Mouse (Mus musculus): ENCODE data around the gene Strc. TPM values are rescaled to one million over a fixed set of nuclear protein-coding genes. Genes with fewer than 3 reads are reported as not detected.

Gene Strc
- polyA plus RNA-seq, 1 experiment from 2014 or later: not detected

- Histone ChIP-seq H3K9ac (replicated peaks) (peak within 1 kb of the TSS; percentile 80), H3K4me1 (peaks cover 36% of the 10 kb centered on the region), H3K4me2 (peak within 1 kb of the TSS; percentile 75), H3K9me3 (replicated peaks) (no peaks in the 10 kb centered on the region), H3K27me3 (replicated peaks) (peaks cover 18% of the 10 kb centered on the region; the same call in 1 of the 2 replicates), H3K27ac (replicated peaks) (peak within 1 kb of the TSS; percentile 93), H3K36me3 (peaks cover 2% of the 10 kb centered on the region; the same call in 1 of the 2 replicates), H3K4me3 (replicated peaks) (peak within 1 kb of the TSS; percentile 69)
- peak; percentile 92 for ATAC-seq (ENCODE audit: low FRiP score)
- WGBS: 1% methylated on average over 55 of the region's 58 CpGs
Measured at GRCm38 (mm10) chr2:121354820-121355592, 32.0 kb downstream of the Strc start, which contains the start of gene Ppip5k1. Gene Ppip5k1 (minus strand): TSS chr2:121355396.

DNA sequence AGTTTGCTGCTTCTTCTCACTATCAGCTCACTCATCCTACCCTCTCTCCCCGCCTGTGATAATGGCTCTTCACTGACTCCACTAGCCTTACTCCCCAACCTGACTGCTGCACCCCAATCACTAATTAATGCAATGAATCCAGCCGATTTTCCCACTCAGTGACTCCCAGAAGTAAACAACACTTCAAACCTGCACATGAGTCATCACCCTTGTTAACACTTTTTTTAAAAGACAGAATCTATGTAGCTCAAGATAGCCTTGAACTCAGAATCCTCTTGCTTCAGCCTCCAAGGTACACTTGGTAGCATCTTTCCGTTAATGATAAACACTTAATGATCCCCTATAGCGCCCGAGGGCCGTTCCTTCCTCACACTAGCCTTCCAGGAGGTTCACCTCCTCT, 32.6 kb downstream of the Strc start:
- Histone ChIP-seq H3K9ac (replicated peaks) (peak overlapping the region; percentile 80), H3K4me3 (replicated peaks) (peak overlapping the region; percentile 69), H3K27me3 (replicated peaks) (peaks cover 13% of the 10 kb centered on the region; the same call in 1 of the 2 replicates), H3K9me3 (replicated peaks) (no peaks in the 10 kb centered on the region), H3K4me2 (peak overlapping the region; percentile 75), H3K36me3 (peaks cover 7% of the 10 kb centered on the region; the same call in 1 of the 2 replicates), H3K27ac (replicated peaks) (peak overlapping the region; percentile 93), H3K4me1 (peaks cover 31% of the 10 kb centered on the region)
- 4% methylated on average over 6 of the region's 6 CpGs for WGBS
- ATAC-seq (ENCODE audit: low FRiP score): no peak

DNA sequence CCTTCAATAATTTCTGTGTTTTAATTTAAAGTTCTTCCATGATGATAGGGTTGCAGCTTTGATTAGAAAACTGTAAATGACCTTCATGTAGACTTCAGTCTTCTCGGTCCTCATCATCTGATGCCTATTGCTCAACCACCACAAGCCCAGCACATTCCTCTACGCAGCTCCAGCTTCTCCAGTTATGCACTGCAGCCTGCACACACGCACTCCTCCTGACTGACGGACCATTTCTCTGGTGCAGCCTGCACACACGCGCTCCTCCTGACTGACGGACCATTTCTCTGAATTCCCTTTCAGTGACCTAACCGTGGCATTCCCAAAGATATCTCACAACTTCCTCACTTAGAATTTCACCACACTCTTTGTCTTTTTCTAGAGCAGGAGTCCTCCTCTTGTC, 33.8 kb downstream of the Strc start:
- Histone ChIP-seq H3K9ac (replicated peaks) (no peak overlapping the region), H3K27me3 (replicated peaks) (peaks cover 11% of the 10 kb centered on the region; the same call in 1 of the 2 replicates), H3K4me2 (no peak overlapping the region), H3K27ac (replicated peaks) (no peak overlapping the region), H3K4me1 (peaks cover 23% of the 10 kb centered on the region), H3K9me3 (replicated peaks) (no peaks in the 10 kb centered on the region), H3K4me3 (replicated peaks) (no peak overlapping the region), H3K36me3 (peaks cover 13% of the 10 kb centered on the region)
- no peak for ATAC-seq (ENCODE audit: low FRiP score)
- WGBS: 81% methylated on average over 8 of the region's 8 CpGs

DNA sequence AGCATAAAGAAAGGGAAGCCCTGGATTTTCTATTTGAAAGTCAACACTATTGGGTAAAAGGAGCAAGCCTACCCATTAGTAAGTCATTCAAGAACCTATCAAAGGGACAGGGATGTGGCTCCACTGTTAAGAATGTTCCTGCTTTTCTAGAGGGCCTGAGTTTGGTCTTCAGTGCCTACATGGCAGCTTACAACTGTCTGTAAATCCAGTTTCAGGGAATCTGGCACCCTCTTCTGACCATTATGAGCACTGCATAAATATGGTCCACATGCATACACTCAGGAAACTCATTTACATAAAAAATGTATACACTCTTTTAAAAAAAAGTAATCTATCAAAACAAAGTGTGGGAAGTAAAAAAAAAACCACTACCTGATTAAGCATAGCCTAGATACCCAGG, 47.9 kb downstream of the Strc start:
- Histone ChIP-seq H3K27ac (replicated peaks) (no peak overlapping the region), H3K27me3 (replicated peaks) (no peaks in the 10 kb centered on the region), H3K4me1 (no peaks in the 10 kb centered on the region), H3K9ac (replicated peaks) (no peak overlapping the region), H3K4me2 (no peak overlapping the region), H3K4me3 (replicated peaks) (no peak overlapping the region), H3K9me3 (replicated peaks) (no peaks in the 10 kb centered on the region), H3K36me3 (peaks cover 53% of the 10 kb centered on the region)
- ATAC-seq (ENCODE audit: low FRiP score): no peak

GRCm38 (mm10) chr2:121329492-121329891, 57.5 kb downstream of the Strc start:
- Histone ChIP-seq H3K27me3 (replicated peaks) (no peaks in the 10 kb centered on the region), H3K36me3 (peaks cover 57% of the 10 kb centered on the region), H3K27ac (replicated peaks) (no peak overlapping the region), H3K9ac (replicated peaks) (no peak overlapping the region), H3K9me3 (replicated peaks) (no peaks in the 10 kb centered on the region), H3K4me3 (replicated peaks) (no peak overlapping the region), H3K4me1 (no peaks in the 10 kb centered on the region), H3K4me2 (no peak overlapping the region)
- WGBS: 92% methylated on average over 2 of the region's 2 CpGs
- ATAC-seq (ENCODE audit: low FRiP score): no peak

DNA sequence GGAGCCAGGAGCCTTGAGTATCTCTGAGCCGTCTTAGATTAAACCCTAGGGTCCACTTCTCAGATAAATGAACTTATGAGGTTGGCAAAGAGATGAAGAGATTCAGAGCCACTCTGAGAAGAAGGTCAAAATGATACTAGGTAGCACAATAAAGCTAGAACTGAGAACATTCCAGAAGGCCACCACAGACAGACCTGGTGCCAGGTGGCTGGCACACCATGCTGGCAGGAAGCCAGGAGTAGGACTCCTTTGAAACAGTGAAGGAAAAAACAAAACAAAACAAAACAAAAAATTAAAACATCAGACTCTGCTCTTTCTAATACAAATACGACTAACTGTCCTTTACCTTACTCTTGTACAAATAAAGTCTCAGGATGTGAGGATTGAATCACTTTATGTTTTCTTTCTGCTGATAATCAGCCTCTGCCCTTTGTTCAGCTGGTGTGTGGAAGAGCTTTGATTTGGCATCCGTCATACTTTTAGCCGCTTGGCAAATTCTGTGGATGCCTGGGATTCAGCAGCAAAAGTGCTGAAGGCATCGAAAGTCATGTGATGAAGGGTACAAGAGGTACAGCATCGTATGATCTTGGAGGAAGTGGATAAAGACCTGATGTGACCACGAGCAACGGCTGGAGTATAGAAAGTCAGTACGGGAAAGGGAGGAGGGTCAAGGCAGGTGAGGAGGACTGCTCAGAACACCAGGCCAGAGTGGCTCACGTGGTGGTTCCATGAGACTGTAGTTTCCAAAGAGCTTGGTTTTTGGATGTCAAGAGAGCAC, 63.1 kb downstream of the Strc start:
- Histone ChIP-seq H3K4me2 (no peak overlapping the region), H3K36me3 (peaks cover 39% of the 10 kb centered on the region), H3K4me3 (replicated peaks) (no peak overlapping the region), H3K9me3 (replicated peaks) (no peaks in the 10 kb centered on the region), H3K27ac (replicated peaks) (no peak overlapping the region), H3K9ac (replicated peaks) (no peak overlapping the region), H3K4me1 (no peaks in the 10 kb centered on the region), H3K27me3 (replicated peaks) (no peaks in the 10 kb centered on the region)
- 88% methylated on average over 10 of the region's 10 CpGs for WGBS
- no peak for ATAC-seq (ENCODE audit: low FRiP score)

DNA sequence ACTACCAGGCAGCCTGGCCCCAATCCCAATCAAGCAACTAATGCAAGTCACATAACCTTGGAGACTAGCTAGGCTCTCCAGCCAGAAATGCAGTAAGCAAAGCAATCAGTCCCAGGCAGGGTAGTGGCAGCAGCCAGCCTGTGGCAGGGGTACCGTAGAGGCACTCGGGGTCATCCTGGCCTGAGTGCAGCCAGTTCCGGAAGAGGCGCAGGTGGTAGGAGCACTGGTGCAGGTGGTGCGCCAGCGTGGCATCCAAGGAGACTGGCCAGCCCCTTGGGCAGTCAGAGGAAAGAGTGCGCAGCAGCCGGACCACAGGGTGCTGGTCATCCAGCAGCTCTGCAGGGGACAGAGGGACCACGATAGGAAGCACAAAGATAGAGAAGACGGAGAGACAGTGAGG, 63.9 kb downstream of the Strc start:
- no peak overlapping the region for H3K9ac ChIP-seq (replicated peaks)
- H3K27me3 ChIP-seq (replicated peaks): no peaks in the 10 kb centered on the region
- H3K4me1 ChIP-seq: no peaks in the 10 kb centered on the region
- no peaks in the 10 kb centered on the region for H3K9me3 ChIP-seq (replicated peaks)
- no peak for ATAC-seq (ENCODE audit: low FRiP score)
- H3K4me2 ChIP-seq: no peak overlapping the region
- 92% methylated on average over 10 of the region's 10 CpGs for WGBS
- peaks cover 42% of the 10 kb centered on the region for H3K36me3 ChIP-seq
- no peak overlapping the region for H3K27ac ChIP-seq (replicated peaks)
- no peak overlapping the region for H3K4me3 ChIP-seq (replicated peaks)

GRCm38 (mm10) chr2:121316278-121316677, 70.7 kb downstream of the Strc start:
- Histone ChIP-seq H3K36me3 (peaks cover 25% of the 10 kb centered on the region), H3K9ac (replicated peaks) (no peak overlapping the region), H3K4me2 (no peak overlapping the region), H3K9me3 (replicated peaks) (no peaks in the 10 kb centered on the region), H3K4me1 (no peaks in the 10 kb centered on the region), H3K4me3 (replicated peaks) (no peak overlapping the region), H3K27ac (replicated peaks) (no peak overlapping the region), H3K27me3 (replicated peaks) (no peaks in the 10 kb centered on the region)
- no peak for ATAC-seq (ENCODE audit: low FRiP score)
- WGBS: 88% methylated on average over 8 of the region's 8 CpGs

Other genes with a start within 250 kb of the Strc start
- gene Adal, start 246.7 kb downstream of the Strc start, polyA plus RNA-seq (2015; fragmentation: Nextera tagmentation; extraction: Ambion mirVana): 27.1 and 27.6 TPM in 2 replicates
- 18.9 and 21.5 TPM in 2 replicates for gene Lcmt2, start 246.5 kb downstream of the Strc start, polyA plus RNA-seq (2015; fragmentation: Nextera tagmentation; extraction: Ambion mirVana)
- gene Tubgcp4, start 216.5 kb downstream of the Strc start, polyA plus RNA-seq (2015; fragmentation: Nextera tagmentation; extraction: Ambion mirVana): 45.2 and 47.2 TPM in 2 replicates
- gene Zscan29, start 216.0 kb downstream of the Strc start, polyA plus RNA-seq (2015; fragmentation: Nextera tagmentation; extraction: Ambion mirVana): 6.0 and 6.8 TPM in 2 replicates
- 131 and 146 TPM in 2 replicates for gene Trp53bp1, start 115.8 kb downstream of the Strc start, polyA plus RNA-seq (2015; fragmentation: Nextera tagmentation; extraction: Ambion mirVana)
- gene Map1a, start 97.6 kb downstream of the Strc start, polyA plus RNA-seq (2015; fragmentation: Nextera tagmentation; extraction: Ambion mirVana): 32.5 and 38.6 TPM in 2 replicates
- 20.5 and 22.0 TPM in 2 replicates for gene Ppip5k1, start 31.8 kb downstream of the Strc start, polyA plus RNA-seq (2015; fragmentation: Nextera tagmentation; extraction: Ambion mirVana)
- 131 and 149 TPM in 2 replicates for gene Ckmt1, start 29.5 kb downstream of the Strc start, polyA plus RNA-seq (2015; fragmentation: Nextera tagmentation; extraction: Ambion mirVana)
- gene Pdia3, start 26.6 kb upstream of the Strc start, polyA plus RNA-seq (2015; fragmentation: Nextera tagmentation; extraction: Ambion mirVana): 400 and 471 TPM in 2 replicates
- 3.0 and 5.7 TPM in 2 replicates for gene Catsper2, start 26.6 kb upstream of the Strc start, polyA plus RNA-seq (2015; fragmentation: Nextera tagmentation; extraction: Ambion mirVana)
- 2.6 and 3.6 TPM in 2 replicates for gene Ell3, start 57.1 kb upstream of the Strc start, polyA plus RNA-seq (2015; fragmentation: Nextera tagmentation; extraction: Ambion mirVana)
- 297 and 319 TPM in 2 replicates for gene Serf2, start 62.0 kb upstream of the Strc start, polyA plus RNA-seq (2015; fragmentation: Nextera tagmentation; extraction: Ambion mirVana)
- 118 and 120 TPM in 2 replicates for gene Hypk, start 66.1 kb upstream of the Strc start, polyA plus RNA-seq (2015; fragmentation: Nextera tagmentation; extraction: Ambion mirVana)
- gene Serinc4, start 69.6 kb upstream of the Strc start, polyA plus RNA-seq (2015; fragmentation: Nextera tagmentation; extraction: Ambion mirVana): 0.63 and 0.92 TPM in 2 replicates
- gene Mfap1b, start 86.9 kb upstream of the Strc start, polyA plus RNA-seq (2015; fragmentation: Nextera tagmentation; extraction: Ambion mirVana): 67.8 and 71.5 TPM in 2 replicates
- 27.8 and 28.8 TPM in 2 replicates for gene Mfap1a, start 119.5 kb upstream of the Strc start, polyA plus RNA-seq (2015; fragmentation: Nextera tagmentation; extraction: Ambion mirVana)
- gene Wdr76, start 119.6 kb upstream of the Strc start, polyA plus RNA-seq (2015; fragmentation: Nextera tagmentation; extraction: Ambion mirVana): 3.4 and 5.3 TPM in 2 replicates

All from neural tube, embryonic 15.5 days (tissue).